Comparison of ENCODE assay signal across 7 mouse cellular contexts in genomic region chr3:122903746-122904433, GRCm38 (mm10). TPM values are rescaled to one million over a fixed set of nuclear protein-coding genes. Genes with fewer than 3 reads are reported as not detected.
A peak's percentile ranks its signal among the peaks of the same experiment; 100 is the strongest.
DNase-seq lines count a peak whose midpoint lies in the region; ATAC-seq and TF ChIP-seq lines count a peak whose summit lies in the region.

No protein-coding gene starts in this region.

- no peaks in the 10 kb centered on the region for H3K36me3 ChIP-seq in testis, adult 2 months (ENCODE audit: control insufficient read depth, insufficient read depth, low read length)
- no peaks in the 10 kb centered on the region for H3K36me3 ChIP-seq in forebrain, embryonic 15.5 days

- WGBS in bone marrow, adult 2 months: 43% methylated on average over 12 of the region's 12 CpGs
- WGBS in forebrain, embryonic 15.5 days: 45% methylated on average over 12 of the region's 12 CpGs

- no peak for DNase-seq in testis, postnatal 14 days (ENCODE audit: low spot score)
- peak; percentile 74 for DNase-seq in kidney, postnatal 10 days
- DNase-seq in lung, postnatal 25 days (ENCODE audit: low spot score): peak; percentile 54
- DNase-seq in right cerebral cortex, postnatal 14 days: peak; percentile 25

- no peak for TF ChIP-seq POLR2A in testis, adult 2 months (IDR thresholded peaks at IDR 0.05; ENCODE audit: control insufficient read depth, low read depth, low read length)
- TF ChIP-seq POLR2A in bone marrow, adult 2 months (IDR thresholded peaks at IDR 0.05; ENCODE audit: borderline replicate concordance, control insufficient read depth, low read depth, low read length): no peak

- no peaks in the 10 kb centered on the region for H3K27me3 ChIP-seq in testis, adult 2 months (ENCODE audit: control insufficient read depth, insufficient read depth, low read length)
- H3K27me3 ChIP-seq in forebrain, embryonic 15.5 days: no peaks in the 10 kb centered on the region

- H3K9ac ChIP-seq in forebrain, embryonic 15.5 days (replicated peaks): no peak overlapping the region

- TF ChIP-seq CTCF in testis, adult 2 months (IDR thresholded peaks at IDR 0.05; ENCODE audit: control insufficient read depth, insufficient read depth, insufficient replicate concordance, low read depth, low read length): peak; percentile 25; the same call in 1 of the 2 replicates
- TF ChIP-seq CTCF in bone marrow, adult 2 months (IDR thresholded peaks at IDR 0.05; ENCODE audit: control insufficient read depth, insufficient read depth, low read length): peak; percentile 43

- ATAC-seq in forebrain, embryonic 15.5 days (replicated peaks): peak; percentile 87

- H3K27ac ChIP-seq in testis, adult 2 months (ENCODE audit: control insufficient read depth, insufficient read depth, low read depth, low read length): no peak overlapping the region
- H3K27ac ChIP-seq in bone marrow, adult 2 months (ENCODE audit: control insufficient read depth, insufficient read depth, low read depth, low read length, poor library complexity): no peak overlapping the region
- no peak overlapping the region for H3K27ac ChIP-seq in forebrain, embryonic 15.5 days (replicated peaks)

- no peaks in the 10 kb centered on the region for H3K4me1 ChIP-seq in testis, adult 2 months (ENCODE audit: control insufficient read depth, insufficient read depth, low read length)
- H3K4me1 ChIP-seq in bone marrow, adult 2 months (ENCODE audit: control insufficient read depth, insufficient read depth, low read length): no peaks in the 10 kb centered on the region; the same call in 1 of the 2 replicates
- no peaks in the 10 kb centered on the region for H3K4me1 ChIP-seq in forebrain, embryonic 15.5 days

- H3K4me2 ChIP-seq in forebrain, embryonic 15.5 days (replicated peaks): no peak overlapping the region

- H3K9me3 ChIP-seq in forebrain, embryonic 15.5 days: no peaks in the 10 kb centered on the region

- H3K4me3 ChIP-seq in testis, adult 2 months (ENCODE audit: control insufficient read depth, low read depth, low read length): no peak overlapping the region
- H3K4me3 ChIP-seq in bone marrow, adult 2 months (replicated peaks; ENCODE audit: control insufficient read depth, low read depth, low read length): no peak overlapping the region
- no peak overlapping the region for H3K4me3 ChIP-seq in forebrain, embryonic 15.5 days

RNA-seq across cellular contexts. Expression of gene Fabp2, which starts 9.0 kb away (rescaled TPM):
- polyA plus RNA-seq in testis, adult 2 months (2012; rRNA removed): not detected in 2 replicates
- polyA plus RNA-seq in bone marrow, adult 2 months (2011; ENCODE audit: insufficient read depth, insufficient read length, low replicate concordance, missing spikeins): not detected in 2 replicates
- not detected in 2 replicates for polyA plus RNA-seq in forebrain, embryonic 15.5 days (2015; fragmentation: Nextera tagmentation; extraction: Ambion mirVana)

RNA-seq across cellular contexts. Expression of gene Gm10959, which starts 15.3 kb away (rescaled TPM):
- polyA plus RNA-seq in testis, adult 2 months (2012; rRNA removed): not detected in 2 replicates
- polyA plus RNA-seq in bone marrow, adult 2 months (2011; ENCODE audit: insufficient read depth, insufficient read length, low replicate concordance, missing spikeins): not detected in 2 replicates
- polyA plus RNA-seq in forebrain, embryonic 15.5 days (2015; fragmentation: Nextera tagmentation; extraction: Ambion mirVana): not detected in 2 replicates

RNA-seq across cellular contexts. Expression of gene 1810037I17Rik, which starts 20.1 kb away (rescaled TPM):
- 19.8 and 22.1 TPM in 2 replicates for polyA plus RNA-seq in testis, adult 2 months (2012; rRNA removed)
- polyA plus RNA-seq in bone marrow, adult 2 months (2011; ENCODE audit: insufficient read depth, insufficient read length, low replicate concordance, missing spikeins): 61.0 and 71.2 TPM in 2 replicates
- 90.1 and 95.4 TPM in 2 replicates for polyA plus RNA-seq in forebrain, embryonic 15.5 days (2015; fragmentation: Nextera tagmentation; extraction: Ambion mirVana)
